Mouse (Mus musculus) 3134 (cell line): ENCODE data around the gene Rexo1.
A peak's percentile ranks its signal among the peaks of the same experiment; 100 is the strongest.

Source experiments
- DNase-seq: peaks from one replicate; pipeline ENCODE4 v3.0.0-alpha.2; 2011; ENCODE audit warnings: low spot score; ENCODE audit not compliant: insufficient read length; ENCODE audit errors: extremely low read depth

The Rexo1 gene

GRCm38 (mm10) chr10:80559431-80559830, 1.9 kb downstream of the Rexo1 start:
- DNase-seq: no peak

- peak; percentile 73 for DNase-seq
Measured at GRCm38 (mm10) chr10:80557346-80557965, 3.9 kb downstream of the Rexo1 start.

- DNase-seq: no peak
Measured at GRCm38 (mm10) chr10:80553997-80554396, 7.4 kb downstream of the Rexo1 start.

- DNase-seq: no peak
Measured at GRCm38 (mm10) chr10:80553575-80553974, 7.8 kb downstream of the Rexo1 start.

- no peak for DNase-seq
Measured at GRCm38 (mm10) chr10:80552364-80552763, 9.0 kb downstream of the Rexo1 start.

GRCm38 (mm10) chr10:80549279-80549678, 12.1 kb downstream of the Rexo1 start:
- DNase-seq: no peak

GRCm38 (mm10) chr10:80548428-80549006, 12.8 kb downstream of the Rexo1 start:
- peak; percentile 57 for DNase-seq

- DNase-seq: no peak
Measured at GRCm38 (mm10) chr10:80547539-80547938, 13.8 kb downstream of the Rexo1 start.

- no peak for DNase-seq
Measured at GRCm38 (mm10) chr10:80546945-80547344, 14.4 kb downstream of the Rexo1 start.

GRCm38 (mm10) chr10:80545590-80545989, 15.8 kb downstream of the Rexo1 start:
- DNase-seq: no peak

- no peak for DNase-seq
Measured at GRCm38 (mm10) chr10:80543873-80544272, 17.5 kb downstream of the Rexo1 start.

- no peak for DNase-seq
Measured at GRCm38 (mm10) chr10:80539493-80539892, 21.9 kb downstream of the Rexo1 start.

GRCm38 (mm10) chr10:80538710-80539394, 22.5 kb downstream of the Rexo1 start, which contains the start of gene Atp8b3:
TSS of gene Atp8b3 (minus strand) at chr10:80539124.
- DNase-seq: peak; percentile 100

GRCm38 (mm10) chr10:80538180-80538579, 23.2 kb downstream of the Rexo1 start:
- DNase-seq: peak; percentile 78

- DNase-seq: no peak
Measured at GRCm38 (mm10) chr10:80535711-80536110, 25.6 kb downstream of the Rexo1 start.

GRCm38 (mm10) chr10:80535071-80535470, 26.3 kb downstream of the Rexo1 start:
- no peak for DNase-seq

- DNase-seq: no peak
Measured at GRCm38 (mm10) chr10:80533704-80534103, 27.7 kb downstream of the Rexo1 start.

- DNase-seq: no peak
Measured at GRCm38 (mm10) chr10:80532783-80533182, 28.6 kb downstream of the Rexo1 start.

- no peak for DNase-seq
Measured at GRCm38 (mm10) chr10:80526172-80526571, 35.2 kb downstream of the Rexo1 start.

GRCm38 (mm10) chr10:80523299-80523698, 38.1 kb downstream of the Rexo1 start:
- DNase-seq: no peak

- no peak for DNase-seq
Measured at GRCm38 (mm10) chr10:80519287-80519686, 42.1 kb downstream of the Rexo1 start.

GRCm38 (mm10) chr10:80513739-80514138, 47.6 kb downstream of the Rexo1 start:
- no peak for DNase-seq
